Mouse (Mus musculus) spleen, adult 2 months (tissue): ENCODE results near the gene Ddx6. TPM values are rescaled to one million over a fixed set of nuclear protein-coding genes. Genes with fewer than 3 reads are reported as not detected.
A peak's percentile ranks its signal among the peaks of the same experiment; 100 is the strongest.

ENCODE experiments used
- DNase-seq, 2 experiments: peaks; one replicate each; pipeline versions ENCODE4 v3.0.0 to v3.0.0-alpha.2; 2012 to 2021; ENCODE audit warnings: low spot score in 2 of 2, low read depth in 1 of 2
- H3K27ac ChIP-seq: fragments of 200-500 bp; 2 replicates; pipeline ENCODE4 v1.5.1; 2012; ENCODE audit warnings: low read length, inconsistent platforms; ENCODE audit not compliant: insufficient read depth
- H3K27me3 ChIP-seq: fragments of 200-500 bp; 2 replicates; pipeline ENCODE4 v1.6.1; 2012; ENCODE audit warnings: mild to moderate bottlenecking, moderate library complexity, low read length, inconsistent platforms; ENCODE audit not compliant: control insufficient read depth, insufficient read depth
- H3K36me3 ChIP-seq: fragments of 200-500 bp; 2 replicates; pipeline ENCODE4 v1.6.1; 2012; ENCODE audit warnings: mild to moderate bottlenecking, low read length, inconsistent platforms; ENCODE audit not compliant: control insufficient read depth, insufficient read depth
- H3K4me1 ChIP-seq: fragments of 200-500 bp; 2 replicates; pipeline ENCODE4 v1.6.1; 2011; ENCODE audit warnings: inconsistent platforms; ENCODE audit not compliant: control insufficient read depth, insufficient read depth, insufficient read length
- H3K4me3 ChIP-seq: fragments of 200-500 bp; 2 replicates; pipeline ENCODE4 v1.5.1; 2011; ENCODE audit warnings: mild to moderate bottlenecking, inconsistent platforms; ENCODE audit not compliant: insufficient read depth, insufficient read length; ENCODE audit errors: extremely low read depth
- CTCF ChIP-seq: fragments of 200-500 bp; IDR thresholded peaks from 2 replicates; pipeline ENCODE4 v1.5.1; 2011; ENCODE audit warnings: mild to moderate bottlenecking, inconsistent platforms; ENCODE audit not compliant: insufficient read depth, insufficient read length, insufficient replicate concordance; ENCODE audit errors: extremely low read depth
- POLR2A ChIP-seq: fragments of 200-500 bp; IDR thresholded peaks from 2 replicates; pipeline ENCODE4 v1.6.1; 2011; ENCODE audit warnings: low read depth, low read length, inconsistent platforms
- WGBS: fragments of 180-500 bp; shearing (Covaris S2); methylation state at CpG from one replicate; pipeline ENCODE4 v1.1.7; 2018; 5-methylcytosine and 5-hydroxymethylcytosine counted together
- polyA plus RNA-seq: library from polyadenylated mRNA; depleted of rRNA; stranded (reverse); fragments of >200 nt; gene quantifications from 2 replicates; pipeline ENCODE4 v1.2.3, GENCODE M21; 2012; rRNA removed

Gene Ddx6
- polyA plus RNA-seq, 1 experiment, result 15.3 TPM

DNA sequence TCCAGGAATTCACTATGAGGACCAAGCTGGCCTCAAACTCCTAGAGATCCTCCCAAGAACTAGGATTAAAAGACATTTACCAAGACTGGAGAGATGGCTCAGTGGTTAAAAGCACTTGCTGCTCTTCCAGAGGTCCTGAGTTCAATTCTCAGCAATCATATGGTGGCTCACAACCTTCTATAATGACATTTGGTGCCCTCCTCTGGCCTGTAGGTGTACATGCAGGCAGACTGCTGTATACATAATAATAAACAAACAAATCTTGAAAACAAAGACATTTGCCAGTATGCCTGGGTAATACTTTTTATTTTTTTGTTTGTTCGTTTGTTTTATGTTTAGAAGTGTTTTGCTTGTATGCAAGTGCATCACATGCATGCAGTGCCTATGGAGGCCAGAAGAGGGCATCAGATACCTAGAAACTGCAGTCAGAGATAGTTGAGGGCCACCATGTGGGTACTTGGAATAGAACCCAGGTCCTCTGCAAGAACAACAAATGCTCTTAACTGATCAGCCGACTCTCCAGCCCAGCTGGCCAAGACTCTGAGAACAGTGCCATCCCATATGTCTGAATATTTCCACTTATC is 73.7 kb downstream of the Ddx6 start:
- H3K27ac ChIP-seq, result no peak overlapping the region
- no peak for TF ChIP-seq CTCF
- DNase-seq, result no peak
- no peak overlapping the region for H3K4me3 ChIP-seq
- H3K27me3 ChIP-seq, result no peaks in the 10 kb centered on the region
- H3K4me1 ChIP-seq, result no peaks in the 10 kb centered on the region
- WGBS, result 90% methylated on average over 2 of the region's 2 CpGs
- no peaks in the 10 kb centered on the region for H3K36me3 ChIP-seq

- WGBS, result 84% methylated on average over 5 of the region's 5 CpGs
- H3K27ac ChIP-seq, result no peak overlapping the region
- DNase-seq, result no peak
- H3K4me1 ChIP-seq, result no peaks in the 10 kb centered on the region
- no peak for TF ChIP-seq CTCF
- no peak for TF ChIP-seq POLR2A
- no peaks in the 10 kb centered on the region for H3K36me3 ChIP-seq
- no peaks in the 10 kb centered on the region for H3K27me3 ChIP-seq
- H3K4me3 ChIP-seq, result no peak overlapping the region
These were observed 74.9 kb downstream of the Ddx6 start for GRCm38 (mm10) chr9:44679565-44679964.

DNA sequence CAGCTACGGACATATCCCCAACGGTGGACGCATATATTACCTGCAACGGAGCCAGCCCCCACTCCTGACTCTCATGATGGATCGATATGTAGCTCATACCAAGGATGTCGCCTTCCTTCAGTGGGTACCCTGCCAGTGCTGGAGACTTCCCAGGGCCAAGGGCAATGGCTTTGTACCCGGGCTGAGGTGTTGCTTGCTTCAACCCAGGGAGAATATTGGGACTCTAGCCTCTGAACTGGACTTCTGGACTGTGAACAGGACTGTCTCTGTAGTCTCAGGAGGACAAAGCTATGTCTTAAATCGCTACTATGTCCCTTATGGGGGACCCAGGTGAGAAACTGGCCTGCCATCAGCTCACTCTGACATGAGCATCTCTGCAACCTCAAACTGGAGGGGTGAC is 78.4 kb downstream of the Ddx6 start:
- H3K4me3 ChIP-seq, result no peak overlapping the region
- DNase-seq, result no peak
- TF ChIP-seq POLR2A (no peak), CTCF (no peak)
- no peaks in the 10 kb centered on the region for H3K27me3 ChIP-seq
- 92% methylated on average over 8 of the region's 8 CpGs for WGBS
- no peak overlapping the region for H3K27ac ChIP-seq
- no peaks in the 10 kb centered on the region for H3K36me3 ChIP-seq
- no peaks in the 10 kb centered on the region for H3K4me1 ChIP-seq

DNA sequence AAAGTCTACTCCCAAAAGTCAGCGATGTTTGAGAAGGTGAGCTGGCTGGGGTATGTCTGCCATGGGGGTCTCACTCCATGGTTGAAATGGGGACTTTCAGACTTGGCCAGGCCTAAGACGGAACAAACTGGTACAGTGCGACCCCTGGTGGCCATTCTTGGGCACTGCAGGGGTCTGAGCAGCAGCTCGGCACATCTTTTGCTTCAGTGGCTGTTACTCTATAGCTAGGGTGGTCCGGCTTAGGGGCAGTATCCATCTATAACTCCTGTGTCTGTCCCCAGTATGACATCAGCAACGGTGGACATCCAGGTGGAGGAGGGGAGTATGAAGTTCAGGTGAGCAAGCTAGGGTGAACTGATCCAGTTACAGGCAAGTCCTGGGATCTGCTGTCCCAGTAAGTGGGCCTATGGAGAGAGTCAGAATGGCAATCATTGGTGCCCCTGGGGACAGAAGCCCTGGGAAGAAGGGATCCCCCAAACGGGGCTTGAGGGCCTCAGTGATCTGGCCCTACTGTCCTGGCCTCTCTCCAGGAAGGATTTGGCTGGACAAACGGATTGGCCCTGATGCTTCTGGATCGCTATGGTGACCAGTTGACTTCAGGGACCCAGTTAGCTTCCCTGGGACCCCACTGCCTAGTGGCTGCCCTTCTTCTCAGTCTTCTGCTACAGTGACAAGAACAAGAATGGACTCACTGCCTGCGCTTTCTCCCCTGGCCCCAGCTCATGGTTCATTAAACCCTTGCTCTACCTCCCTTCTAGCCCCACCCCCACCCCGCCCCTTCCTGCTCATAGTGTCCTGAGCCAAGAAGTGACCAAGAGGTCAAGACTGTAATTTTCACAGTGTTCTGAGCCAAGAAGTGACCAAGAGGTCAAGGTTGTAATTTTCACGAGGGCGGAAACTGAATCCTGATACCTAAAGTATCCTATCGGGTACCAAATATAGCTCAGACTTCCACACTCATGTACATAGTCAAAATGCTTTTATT is 80.9 kb downstream of the Ddx6 start:
- peak; percentile 17 to 64 for DNase-seq
- WGBS, result 48% methylated on average over 14 of the region's 14 CpGs
- Histone ChIP-seq H3K4me3 (no peak overlapping the region), H3K27me3 (no peaks in the 10 kb centered on the region), H3K36me3 (no peaks in the 10 kb centered on the region), H3K4me1 (no peaks in the 10 kb centered on the region), H3K27ac (no peak overlapping the region)
- TF ChIP-seq CTCF (peak; percentile 96), POLR2A (no peak)

- WGBS, result 85% methylated on average over 5 of the region's 5 CpGs
- no peak for TF ChIP-seq CTCF
- no peak for TF ChIP-seq POLR2A
- H3K27me3 ChIP-seq, result no peaks in the 10 kb centered on the region
- no peak overlapping the region for H3K4me3 ChIP-seq
- H3K27ac ChIP-seq, result no peak overlapping the region
- DNase-seq, result no peak
- no peaks in the 10 kb centered on the region for H3K36me3 ChIP-seq
- H3K4me1 ChIP-seq, result peaks cover 6% of the 10 kb centered on the region; the same call in 1 of the 2 replicates
These were observed 81.9 kb downstream of the Ddx6 start for GRCm38 (mm10) chr9:44686638-44687037.

- Histone ChIP-seq H3K27ac (no peak overlapping the region), H3K36me3 (no peaks in the 10 kb centered on the region), H3K4me3 (no peak overlapping the region), H3K27me3 (no peaks in the 10 kb centered on the region), H3K4me1 (peaks cover 6% of the 10 kb centered on the region; the same call in 1 of the 2 replicates)
- TF ChIP-seq CTCF, result no peak
- no peak for TF ChIP-seq POLR2A
- DNase-seq, result no peak
- 95% methylated on average over 9 of the region's 9 CpGs for whole genome bisulfite sequencing
These were observed 83.3 kb downstream of the Ddx6 start for GRCm38 (mm10) chr9:44688013-44688412.

Other genes starting within 250 kb of the Ddx6 start
- gene Vps11, start 243.2 kb upstream of the Ddx6 start, polyA plus RNA-seq, result 23.7 and 25.6 TPM in 2 replicates
- gene Hyou1, start 225.4 kb upstream of the Ddx6 start, polyA plus RNA-seq, result 39.8 and 44.3 TPM in 2 replicates
- 24.5 and 25.4 TPM in 2 replicates for gene Slc37a4, start 208.0 kb upstream of the Ddx6 start, polyA plus RNA-seq
- 137 and 144 TPM in 2 replicates for gene Rps25, start 197.8 kb upstream of the Ddx6 start, polyA plus RNA-seq
- 22.9 and 29.7 TPM in 2 replicates for gene Trappc4, start 197.3 kb upstream of the Ddx6 start, polyA plus RNA-seq
- 18.1 and 26.0 TPM in 2 replicates for gene Ccdc84, start 186.3 kb upstream of the Ddx6 start, polyA plus RNA-seq
- gene Foxr1, start 163.8 kb upstream of the Ddx6 start, polyA plus RNA-seq, result 0.09 and 0.15 TPM in 2 replicates
- gene Upk2, start 149.9 kb upstream of the Ddx6 start, polyA plus RNA-seq, result not detected in 2 replicates
- 42.2 and 50.3 TPM in 2 replicates for gene Bcl9l, start 122.1 kb upstream of the Ddx6 start, polyA plus RNA-seq
- 133 and 154 TPM in 2 replicates for gene Cxcr5, start 43.0 kb upstream of the Ddx6 start, polyA plus RNA-seq
- gene Treh, start 68.3 kb downstream of the Ddx6 start, polyA plus RNA-seq, result not detected in 2 replicates
- 12.3 and 16.0 TPM in 2 replicates for gene Phldb1, start 130.3 kb downstream of the Ddx6 start, polyA plus RNA-seq
- 18.1 and 18.7 TPM in 2 replicates for gene Arcn1, start 163.0 kb downstream of the Ddx6 start, polyA plus RNA-seq
- 14.6 and 22.1 TPM in 2 replicates for gene Ift46, start 163.0 kb downstream of the Ddx6 start, polyA plus RNA-seq
- gene Tmem25, start 194.4 kb downstream of the Ddx6 start, polyA plus RNA-seq, result 0.72 and 0.74 TPM in 2 replicates
- gene Ttc36, start 198.2 kb downstream of the Ddx6 start, polyA plus RNA-seq, result 1.9 and 2.2 TPM in 2 replicates